Mouse (Mus musculus): ENCODE data around the gene Igsf23. TPM values are rescaled to one million over a fixed set of nuclear protein-coding genes. Genes with fewer than 3 reads are reported as not detected.
"Not testable (repeated sequence)": the region's sequence is repeated elsewhere in the genome, so short reads cannot be mapped to it uniquely, and the experiment has no call there.

Gene Igsf23
- polyA plus RNA-seq, 1 experiment from 2014 or later: not detected

- Histone ChIP-seq H3K9ac (no peak overlapping the region), H3K27ac (peak overlapping the region; percentile 39; the same call in 1 of the 2 replicates), H3K4me3 (peak overlapping the region; percentile 19), H3K27me3 (replicated peaks) (no peaks in the 10 kb centered on the region), H3K4me2 (peak overlapping the region; percentile 42), H3K36me3 (replicated peaks) (no peaks in the 10 kb centered on the region), H3K4me1 (peaks cover 10% of the 10 kb centered on the region; the same call in 1 of the 2 replicates), H3K9me3 (no peaks in the 10 kb centered on the region)
- 21% methylated on average over 21 of the region's 21 CpGs for WGBS
- ATAC-seq (replicated peaks): peak; percentile 83
Measured at GRCm38 (mm10) chr7:19932877-19933809, 17.4 kb downstream of the Igsf23 start.

DNA sequence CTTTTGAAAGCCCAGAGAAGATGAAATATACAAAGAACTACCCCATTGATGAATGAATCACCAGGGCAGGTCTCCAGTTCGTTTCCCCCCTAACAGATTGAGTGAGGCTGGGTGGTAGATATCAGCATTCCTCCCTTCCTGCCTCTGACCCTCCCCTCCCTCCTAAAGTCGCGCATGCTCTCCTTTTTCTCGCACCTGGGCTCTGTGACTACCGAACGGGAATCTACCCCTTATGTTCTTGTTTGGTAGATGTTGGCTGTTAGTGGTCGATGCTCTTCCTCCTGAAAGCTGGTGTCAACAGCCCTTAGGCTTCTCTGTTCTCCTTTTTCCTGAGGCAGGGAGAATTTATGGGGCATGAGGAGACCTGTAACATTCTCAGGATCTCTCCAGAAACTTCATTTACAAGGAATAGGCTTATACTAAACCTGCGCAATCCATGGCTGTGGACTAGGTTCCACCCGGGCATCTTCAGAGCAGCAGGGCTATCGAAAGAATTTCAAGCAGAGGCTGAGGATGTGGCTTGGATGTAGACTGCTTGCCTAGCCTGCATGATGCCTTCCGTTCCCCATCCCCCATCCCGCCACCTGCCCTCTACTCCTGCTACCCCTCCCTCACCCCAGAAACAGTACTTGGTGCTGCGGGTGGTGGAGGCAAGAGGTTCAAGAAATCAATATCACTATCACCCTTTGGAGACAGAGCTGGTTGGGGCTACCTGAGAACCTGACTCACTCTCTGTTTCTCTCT lies 18.3 kb downstream of the Igsf23 start:
- Histone ChIP-seq H3K9ac (no peak overlapping the region), H3K4me1 (peaks cover 10% of the 10 kb centered on the region; the same call in 1 of the 2 replicates), H3K4me2 (peak overlapping the region; percentile 42), H3K4me3 (no peak overlapping the region), H3K27ac (no peak overlapping the region), H3K36me3 (replicated peaks) (no peaks in the 10 kb centered on the region), H3K27me3 (replicated peaks) (no peaks in the 10 kb centered on the region), H3K9me3 (no peaks in the 10 kb centered on the region)
- ATAC-seq (replicated peaks): peak; percentile 46
- 30% methylated on average over 13 of the region's 13 CpGs for WGBS

DNA sequence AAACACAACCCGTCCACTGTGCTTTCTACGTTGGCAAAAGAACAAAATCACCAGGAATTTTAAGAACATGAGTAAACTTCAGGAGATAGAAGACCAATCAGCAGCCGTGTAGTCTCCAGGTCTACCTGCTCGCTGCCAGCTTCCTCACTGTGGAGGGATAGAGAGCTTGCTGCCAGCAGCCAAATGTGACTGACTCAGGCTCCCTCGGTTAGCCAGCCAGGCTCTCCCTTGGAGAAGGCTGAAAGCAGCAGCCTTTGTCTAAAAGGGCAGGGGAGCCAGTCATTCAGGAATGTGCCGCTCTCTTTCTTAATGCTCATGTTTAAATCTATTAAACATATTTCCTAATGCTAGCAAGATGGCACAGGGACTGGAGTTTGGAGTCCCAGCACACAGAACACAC lies 20.1 kb downstream of the Igsf23 start:
- H3K27me3 ChIP-seq (replicated peaks); ATAC-seq (replicated peaks); H3K27ac ChIP-seq; H3K4me2 ChIP-seq; H3K9ac ChIP-seq; H3K4me1 ChIP-seq; H3K4me3 ChIP-seq; H3K9me3 ChIP-seq; H3K36me3 ChIP-seq (replicated peaks): not testable (repeated sequence)
- WGBS: 77% methylated on average over 6 of the region's 6 CpGs

DNA sequence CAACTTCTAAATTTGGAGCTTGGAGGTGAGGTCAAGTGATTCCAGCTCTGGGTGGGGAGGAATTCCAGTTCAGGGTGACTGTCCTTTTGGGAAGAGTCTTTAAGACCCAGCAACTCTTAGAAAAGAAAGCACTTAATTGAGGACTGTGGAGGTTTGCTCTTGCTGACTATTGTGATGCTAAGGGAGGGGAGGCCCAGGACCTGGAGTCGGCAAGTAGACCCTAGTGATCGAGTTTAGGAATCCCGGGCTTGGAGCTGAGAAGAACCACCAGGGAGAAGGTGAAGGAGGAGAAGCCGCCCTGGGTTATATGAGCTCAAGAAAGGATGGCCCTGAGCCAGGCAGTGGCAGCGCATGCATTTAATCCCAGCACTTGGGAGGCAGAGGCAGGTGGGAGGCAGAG lies 22.1 kb downstream of the Igsf23 start:
- no peaks in the 10 kb centered on the region for H3K9me3 ChIP-seq
- H3K4me1 ChIP-seq: peaks cover 12% of the 10 kb centered on the region; the same call in 1 of the 2 replicates
- no peak overlapping the region for H3K27ac ChIP-seq
- H3K4me3 ChIP-seq: no peak overlapping the region
- H3K9ac ChIP-seq: no peak overlapping the region
- no peaks in the 10 kb centered on the region for H3K27me3 ChIP-seq (replicated peaks)
- WGBS: 55% methylated on average over 5 of the region's 5 CpGs
- no peak overlapping the region for H3K4me2 ChIP-seq
- no peak for ATAC-seq (replicated peaks)
- H3K36me3 ChIP-seq (replicated peaks): no peaks in the 10 kb centered on the region

DNA sequence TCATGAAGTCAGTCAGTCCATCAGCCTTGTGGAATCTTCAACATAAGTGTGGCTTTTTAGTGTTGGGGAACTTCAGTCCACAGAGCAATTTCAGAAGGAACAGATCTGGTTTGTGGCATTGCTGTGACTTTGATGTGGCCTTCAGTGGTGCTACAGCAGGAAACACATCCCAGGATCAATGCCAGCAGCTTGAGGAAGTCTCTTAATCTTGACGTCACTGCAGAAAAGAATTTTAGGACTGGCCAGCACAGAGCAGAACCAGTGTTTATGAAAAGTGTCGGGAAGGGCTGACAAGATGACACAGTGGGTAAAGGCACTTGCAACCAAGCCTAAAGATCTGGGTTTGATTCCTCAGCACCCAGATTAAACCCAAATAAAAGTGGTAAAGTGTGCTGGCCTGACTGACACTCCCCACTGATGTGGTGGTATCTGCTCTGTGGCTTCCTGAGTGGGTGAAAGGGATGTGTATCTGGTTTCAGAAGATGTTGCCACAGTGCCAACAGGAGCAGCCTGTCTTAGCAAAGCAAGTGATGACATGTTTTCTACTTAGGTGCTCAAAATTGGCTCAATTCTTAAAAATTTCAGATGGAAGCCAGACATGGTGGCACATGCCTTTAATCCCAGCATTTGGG lies 23.6 kb downstream of the Igsf23 start:
- Histone ChIP-seq H3K36me3 (replicated peaks) (no peaks in the 10 kb centered on the region), H3K27me3 (replicated peaks) (no peaks in the 10 kb centered on the region), H3K4me2 (no peak overlapping the region), H3K4me1 (peaks cover 3% of the 10 kb centered on the region; the same call in 1 of the 2 replicates), H3K9ac (no peak overlapping the region), H3K9me3 (no peaks in the 10 kb centered on the region), H3K27ac (no peak overlapping the region), H3K4me3 (no peak overlapping the region)
- WGBS: 85% methylated on average over 2 of the region's 2 CpGs
- ATAC-seq (replicated peaks): no peak

- Histone ChIP-seq H3K9me3 (no peaks in the 10 kb centered on the region), H3K4me3 (no peak overlapping the region), H3K4me1 (peaks cover 3% of the 10 kb centered on the region; the same call in 1 of the 2 replicates), H3K4me2 (no peak overlapping the region), H3K36me3 (replicated peaks) (no peaks in the 10 kb centered on the region), H3K27me3 (replicated peaks) (no peaks in the 10 kb centered on the region), H3K9ac (no peak overlapping the region), H3K27ac (no peak overlapping the region)
- 61% methylated on average over 1 of the region's 1 CpGs for WGBS
- ATAC-seq (replicated peaks): no peak
Measured at GRCm38 (mm10) chr7:19925376-19925775, 25.2 kb downstream of the Igsf23 start.

GRCm38 (mm10) chr7:19923797-19924196 lies 26.8 kb downstream of the Igsf23 start:
- no peaks in the 10 kb centered on the region for H3K27me3 ChIP-seq (replicated peaks)
- no peaks in the 10 kb centered on the region for H3K36me3 ChIP-seq (replicated peaks)
- H3K4me3 ChIP-seq: no peak overlapping the region
- H3K4me2 ChIP-seq: no peak overlapping the region
- H3K9ac ChIP-seq: no peak overlapping the region
- no peak overlapping the region for H3K27ac ChIP-seq
- no peaks in the 10 kb centered on the region for H3K9me3 ChIP-seq
- peaks cover 10% of the 10 kb centered on the region for H3K4me1 ChIP-seq
- ATAC-seq (replicated peaks): no peak
- 11% methylated on average over 9 of the region's 15 CpGs for WGBS

GRCm38 (mm10) chr7:19923354-19923753 lies 27.2 kb downstream of the Igsf23 start:
- no peaks in the 10 kb centered on the region for H3K9me3 ChIP-seq
- H3K4me3 ChIP-seq: no peak overlapping the region
- ATAC-seq (replicated peaks): no peak
- H3K9ac ChIP-seq: no peak overlapping the region
- H3K36me3 ChIP-seq (replicated peaks): no peaks in the 10 kb centered on the region
- H3K4me1 ChIP-seq: peaks cover 10% of the 10 kb centered on the region
- no peak overlapping the region for H3K27ac ChIP-seq
- 59% methylated on average over 2 of the region's 2 CpGs for WGBS
- no peak overlapping the region for H3K4me2 ChIP-seq
- H3K27me3 ChIP-seq (replicated peaks): no peaks in the 10 kb centered on the region

GRCm38 (mm10) chr7:19920506-19921261 lies 29.9 kb downstream of the Igsf23 start, which contains the start of gene Pvr:
Gene Pvr, minus strand, starts transcription at chr7:19921160.
- Histone ChIP-seq H3K36me3 (replicated peaks) (peaks cover 6% of the 10 kb centered on the region; the same call in 1 of the 2 replicates), H3K4me3 (peak within 1 kb of the TSS; percentile 73), H3K9ac (peak within 1 kb of the TSS; percentile 70), H3K4me1 (peaks cover 10% of the 10 kb centered on the region), H3K27me3 (replicated peaks) (no peaks in the 10 kb centered on the region), H3K9me3 (no peaks in the 10 kb centered on the region), H3K27ac (peak within 1 kb of the TSS; percentile 91), H3K4me2 (peak within 1 kb of the TSS; percentile 63)
- whole genome bisulfite sequencing: under 1% methylated on average over 60 of the region's 60 CpGs
- ATAC-seq (replicated peaks): peak; percentile 90

GRCm38 (mm10) chr7:19920166-19920505 lies 30.4 kb downstream of the Igsf23 start:
- Histone ChIP-seq H3K9ac (peak overlapping the region; percentile 70), H3K4me1 (peaks cover 10% of the 10 kb centered on the region), H3K36me3 (replicated peaks) (peaks cover 6% of the 10 kb centered on the region; the same call in 1 of the 2 replicates), H3K9me3 (no peaks in the 10 kb centered on the region), H3K27me3 (replicated peaks) (no peaks in the 10 kb centered on the region), H3K4me2 (peak overlapping the region; percentile 63), H3K27ac (peak overlapping the region; percentile 91), H3K4me3 (peak overlapping the region; percentile 73)
- ATAC-seq (replicated peaks): peak; percentile 60
- 36% methylated on average over 4 of the region's 4 CpGs for WGBS

GRCm38 (mm10) chr7:19914558-19914957 lies 36.0 kb downstream of the Igsf23 start:
- 94% methylated on average over 7 of the region's 7 CpGs for WGBS

More at GRCm38 (mm10) chr7:19914558-19914957, 36.0 kb downstream of the Igsf23 start:
- H3K9me3 ChIP-seq: no peaks in the 10 kb centered on the region
- H3K4me3 ChIP-seq: no peak overlapping the region
- H3K27me3 ChIP-seq (replicated peaks): no peaks in the 10 kb centered on the region
- no peaks in the 10 kb centered on the region for H3K4me1 ChIP-seq
- ATAC-seq (replicated peaks): no peak
- no peak overlapping the region for H3K27ac ChIP-seq
- no peak overlapping the region for H3K9ac ChIP-seq
- peaks cover 6% of the 10 kb centered on the region; the same call in 1 of the 2 replicates for H3K36me3 ChIP-seq (replicated peaks)
- H3K4me2 ChIP-seq: no peak overlapping the region
